Mouse (Mus musculus) intestine, embryonic 15.5 days (tissue): ENCODE measurements around the gene Sox12. TPM values are rescaled to one million over a fixed set of nuclear protein-coding genes. Genes with fewer than 3 reads are reported as not detected.
"Not testable (repeated sequence)": the region's sequence is repeated elsewhere in the genome, so short reads cannot be mapped to it uniquely, and the experiment has no call there.

Source experiments
- ATAC-seq: fragments of 200-750 bp; cut with Nextera tagmentation; 2 replicates; pipeline ENCODE4 v1.8.0; 2017; ENCODE audit warnings: moderate TSS enrichment, moderate library complexity
- H3K27ac ChIP-seq: fragments of 300-500 bp; sonication (generic); 2 replicates; pipeline ENCODE4 v1.5.1; 2015; ENCODE audit warnings: mild to moderate bottlenecking, inconsistent platforms
- H3K27me3 ChIP-seq: fragments of 300-500 bp; sonication (generic); replicated peaks from 2 replicates; pipeline ENCODE4 v1.6.1; 2015; ENCODE audit warnings: inconsistent platforms
- H3K36me3 ChIP-seq: fragments of 300-500 bp; sonication (generic); 2 replicates; pipeline ENCODE4 v1.6.1; 2015; ENCODE audit warnings: inconsistent platforms
- H3K4me1 ChIP-seq: fragments of 300-500 bp; sonication (generic); replicated peaks from 2 replicates; pipeline ENCODE4 v1.6.1; 2015; ENCODE audit warnings: inconsistent platforms
- H3K4me2 ChIP-seq: fragments of 300-500 bp; sonication (generic); replicated peaks from 2 replicates; pipeline ENCODE4 v1.6.1; 2015; ENCODE audit warnings: mild to moderate bottlenecking, inconsistent platforms
- H3K4me3 ChIP-seq: fragments of 300-500 bp; sonication (generic); replicated peaks from 2 replicates; pipeline ENCODE4 v1.5.1; 2015; ENCODE audit warnings: inconsistent platforms
- H3K9ac ChIP-seq: fragments of 300-500 bp; sonication (generic); 2 replicates; pipeline ENCODE4 v1.6.1; 2015; ENCODE audit warnings: inconsistent platforms
- H3K9me3 ChIP-seq: fragments of 300-500 bp; sonication (generic); 2 replicates; pipeline ENCODE4 v1.6.1; 2016; ENCODE audit warnings: inconsistent platforms
- WGBS: fragments of 180-500 bp; shearing (Covaris S2); methylation state at CpG from one replicate; pipeline ENCODE4 v1.1.7; 2015; 5-methylcytosine and 5-hydroxymethylcytosine counted together
- polyA plus RNA-seq: library from polyadenylated mRNA; unstranded; fragments of >200 nt; fragmentation: Nextera tagmentation; extraction: Ambion mirVana; gene quantifications from 2 replicates; pipeline ENCODE4 v1.2.1, GENCODE M21; 2015

The Sox12 gene
- polyA plus RNA-seq = 5.4 and 5.9 TPM in 2 replicates

- Histone ChIP-seq H3K4me3 (peak within 1 kb of the TSS; percentile 82), H3K27ac (peak within 1 kb of the TSS; percentile 99), H3K9ac (peak within 1 kb of the TSS; percentile 82), H3K4me2 (peak within 1 kb of the TSS; percentile 96), H3K27me3 (no peaks in the 10 kb centered on the region), H3K9me3 (no peaks in the 10 kb centered on the region), H3K4me1 (peaks cover 36% of the 10 kb centered on the region), H3K36me3 (no peaks in the 10 kb centered on the region)
- WGBS = under 1% methylated on average over 76 of the region's 104 CpGs
- peak; percentile 68 for ATAC-seq
These were observed at the start of gene Sox12 for GRCm38 (mm10) chr2:152397680-152398435. Gene Sox12 (minus strand): TSS chr2:152398063.

- WGBS = 21% methylated on average over 5 of the region's 5 CpGs
- H3K9ac ChIP-seq = no peak overlapping the region
- H3K4me3 ChIP-seq = no peak overlapping the region
- no peak overlapping the region for H3K4me2 ChIP-seq
- no peaks in the 10 kb centered on the region for H3K9me3 ChIP-seq
- H3K27me3 ChIP-seq = no peaks in the 10 kb centered on the region
- ATAC-seq = no peak
- 0 out of 2 replicates have a peak, but pooled peaks cover 5% of the 10 kb centered on the region for H3K4me1 ChIP-seq
- H3K27ac ChIP-seq = no peak overlapping the region
- no peaks in the 10 kb centered on the region for H3K36me3 ChIP-seq
These were observed 49.6 kb upstream of the Sox12 start for GRCm38 (mm10) chr2:152447461-152447860.

GRCm38 (mm10) chr2:152446642-152447041 lies 48.8 kb upstream of the Sox12 start:
- Histone ChIP-seq H3K4me2 (no peak overlapping the region), H3K9ac (no peak overlapping the region), H3K36me3 (no peaks in the 10 kb centered on the region), H3K4me1 (0 out of 2 replicates have a peak, but pooled peaks cover 5% of the 10 kb centered on the region), H3K9me3 (no peaks in the 10 kb centered on the region), H3K27ac (no peak overlapping the region), H3K27me3 (no peaks in the 10 kb centered on the region), H3K4me3 (no peak overlapping the region)
- no peak for ATAC-seq
- WGBS = 68% methylated on average over 2 of the region's 2 CpGs

- Histone ChIP-seq H3K9ac (no peak overlapping the region), H3K4me1 (0 out of 2 replicates have a peak, but pooled peaks cover 5% of the 10 kb centered on the region), H3K4me2 (no peak overlapping the region), H3K36me3 (no peaks in the 10 kb centered on the region), H3K4me3 (no peak overlapping the region), H3K27ac (no peak overlapping the region), H3K27me3 (no peaks in the 10 kb centered on the region), H3K9me3 (no peaks in the 10 kb centered on the region)
- WGBS = 85% methylated on average over 8 of the region's 8 CpGs
- ATAC-seq = no peak
These were observed 45.4 kb upstream of the Sox12 start for GRCm38 (mm10) chr2:152443281-152443680.

GRCm38 (mm10) chr2:152442322-152442721 lies 44.5 kb upstream of the Sox12 start:
- H3K9me3 ChIP-seq = no peaks in the 10 kb centered on the region
- H3K4me2 ChIP-seq = no peak overlapping the region
- no peak overlapping the region for H3K9ac ChIP-seq
- no peaks in the 10 kb centered on the region for H3K36me3 ChIP-seq
- H3K4me3 ChIP-seq = no peak overlapping the region
- ATAC-seq = no peak
- H3K4me1 ChIP-seq = 0 out of 2 replicates have a peak, but pooled peaks cover 5% of the 10 kb centered on the region
- H3K27me3 ChIP-seq = no peaks in the 10 kb centered on the region
- WGBS = 75% methylated on average over 4 of the region's 4 CpGs
- H3K27ac ChIP-seq = no peak overlapping the region

GRCm38 (mm10) chr2:152439833-152440232 lies 42.0 kb upstream of the Sox12 start:
- H3K36me3 ChIP-seq = no peaks in the 10 kb centered on the region
- no peak overlapping the region for H3K4me2 ChIP-seq
- H3K4me1 ChIP-seq = 0 out of 2 replicates have a peak, but pooled peaks cover 3% of the 10 kb centered on the region
- no peaks in the 10 kb centered on the region for H3K27me3 ChIP-seq
- no peak for ATAC-seq
- no peak overlapping the region for H3K27ac ChIP-seq
- no peaks in the 10 kb centered on the region for H3K9me3 ChIP-seq
- H3K4me3 ChIP-seq = no peak overlapping the region
- no peak overlapping the region for H3K9ac ChIP-seq
- WGBS = 66% methylated on average over 2 of the region's 2 CpGs

GRCm38 (mm10) chr2:152438963-152439362 lies 41.1 kb upstream of the Sox12 start:
- no peak for ATAC-seq
- Histone ChIP-seq H3K4me1 (0 out of 2 replicates have a peak, but pooled peaks cover 3% of the 10 kb centered on the region), H3K4me2 (no peak overlapping the region), H3K4me3 (no peak overlapping the region), H3K27ac (no peak overlapping the region), H3K9me3 (no peaks in the 10 kb centered on the region), H3K27me3 (no peaks in the 10 kb centered on the region), H3K9ac (no peak overlapping the region), H3K36me3 (no peaks in the 10 kb centered on the region)
- WGBS = 69% methylated on average over 1 of the region's 1 CpGs

GRCm38 (mm10) chr2:152436983-152437860 lies 39.4 kb upstream of the Sox12 start:
- Histone ChIP-seq H3K27me3 (no peaks in the 10 kb centered on the region), H3K9me3 (no peaks in the 10 kb centered on the region), H3K27ac (no peak overlapping the region), H3K4me3 (peak overlapping the region; percentile 35), H3K36me3 (no peaks in the 10 kb centered on the region), H3K4me1 (0 out of 2 replicates have a peak, but pooled peaks cover 3% of the 10 kb centered on the region), H3K4me2 (peak overlapping the region; percentile 89), H3K9ac (peak overlapping the region; percentile 48)
- ATAC-seq = peak; percentile 89
- WGBS = 4% methylated on average over 23 of the region's 23 CpGs

GRCm38 (mm10) chr2:152436405-152436901 lies 38.6 kb upstream of the Sox12 start:
- no peak overlapping the region for H3K4me3 ChIP-seq
- 0 out of 2 replicates have a peak, but pooled peaks cover 3% of the 10 kb centered on the region for H3K4me1 ChIP-seq
- H3K9ac ChIP-seq = no peak overlapping the region
- no peaks in the 10 kb centered on the region for H3K36me3 ChIP-seq
- WGBS = 76% methylated on average over 7 of the region's 7 CpGs
- H3K9me3 ChIP-seq = no peaks in the 10 kb centered on the region
- no peak for ATAC-seq
- H3K27ac ChIP-seq = no peak overlapping the region
- H3K4me2 ChIP-seq = no peak overlapping the region
- H3K27me3 ChIP-seq = no peaks in the 10 kb centered on the region

- H3K9ac ChIP-seq, H3K27me3 ChIP-seq, H3K4me2 ChIP-seq, H3K9me3 ChIP-seq, H3K4me3 ChIP-seq, H3K27ac ChIP-seq, H3K4me1 ChIP-seq, ATAC-seq, H3K36me3 ChIP-seq: not testable (repeated sequence)
- WGBS = 90% methylated on average over 2 of the region's 2 CpGs
These were observed 30.6 kb upstream of the Sox12 start for GRCm38 (mm10) chr2:152428481-152428880.

- Histone ChIP-seq H3K4me1 (0 out of 2 replicates have a peak, but pooled peaks cover 2% of the 10 kb centered on the region), H3K9me3 (no peaks in the 10 kb centered on the region), H3K9ac (peak overlapping the region; percentile 26; the same call in 1 of the 2 replicates), H3K27me3 (no peaks in the 10 kb centered on the region), H3K4me3 (no peak overlapping the region), H3K27ac (no peak overlapping the region), H3K4me2 (peak overlapping the region; percentile 47), H3K36me3 (no peaks in the 10 kb centered on the region)
- no peak for ATAC-seq
- 8% methylated on average over 12 of the region's 12 CpGs for WGBS
These were observed 29.6 kb upstream of the Sox12 start for GRCm38 (mm10) chr2:152427493-152427892.

GRCm38 (mm10) chr2:152415786-152416185 lies 17.9 kb upstream of the Sox12 start:
- H3K36me3 ChIP-seq = no peaks in the 10 kb centered on the region
- 93% methylated on average over 3 of the region's 3 CpGs for WGBS

More at GRCm38 (mm10) chr2:152415786-152416185, 17.9 kb upstream of the Sox12 start:
- H3K4me2 ChIP-seq = peak overlapping the region; percentile 79
- no peak overlapping the region for H3K4me3 ChIP-seq
- H3K4me1 ChIP-seq = peaks cover 12% of the 10 kb centered on the region
- no peak for ATAC-seq
- peak overlapping the region; percentile 96 for H3K27ac ChIP-seq
- no peaks in the 10 kb centered on the region for H3K9me3 ChIP-seq
- H3K9ac ChIP-seq = no peak overlapping the region
- no peaks in the 10 kb centered on the region for H3K27me3 ChIP-seq
